Mouse (Mus musculus) inflammation-experienced regulatory T-cells, adult 6 months (primary cell): ENCODE measurements around the gene Slc24a3. TPM values are rescaled to one million over a fixed set of nuclear protein-coding genes. Genes with fewer than 3 reads are reported as not detected.

Experiments
- ATAC-seq: one replicate; pipeline ENCODE4 v1.8.0; 2017
- polyA plus RNA-seq, 3 experiments: library from polyadenylated mRNA; unstranded; fragments of 100-300 nt; shearing (Covaris generic); gene quantifications; one replicate each; pipeline ENCODE4 v1.2.1; 2017

Slc24a3 gene
- 1 to 10 TPM; 1.1 to 1.7 (median 1.2) TPM for polyA plus RNA-seq

DNA sequence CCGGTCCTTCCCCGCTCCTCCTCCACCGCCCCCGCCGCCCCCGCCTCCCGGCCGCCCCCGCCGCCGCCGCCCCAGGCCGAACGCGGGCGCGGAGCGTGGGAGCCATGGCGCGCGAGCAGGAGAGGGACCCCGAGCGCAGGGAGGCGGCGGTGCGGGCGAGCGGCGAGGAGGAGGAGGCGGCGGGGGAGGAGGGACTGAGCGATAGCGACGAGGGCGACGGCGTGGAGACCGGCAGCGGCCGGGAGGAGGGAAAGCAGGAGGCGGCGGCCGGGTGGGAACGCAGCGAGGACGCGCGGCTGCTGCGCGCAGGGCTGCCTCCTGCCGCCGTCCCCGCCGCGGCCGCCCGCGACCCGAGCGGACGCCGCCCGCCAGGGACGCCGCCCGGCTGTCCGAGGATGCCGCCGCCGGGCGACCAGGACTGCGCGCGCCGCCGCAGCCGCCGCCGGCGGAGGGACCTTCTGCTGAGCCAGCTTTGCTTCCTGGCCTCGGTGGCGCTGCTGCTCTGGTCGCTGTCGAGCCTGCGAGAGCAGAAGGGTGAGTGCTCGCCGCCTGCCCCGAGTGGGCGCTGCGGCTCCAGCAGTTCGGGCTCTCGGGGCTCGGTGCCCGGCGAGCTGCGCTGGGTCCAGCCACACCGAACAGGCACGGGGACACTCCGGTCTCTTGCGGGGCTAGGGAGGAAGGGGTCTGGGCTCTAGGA, at the start of gene Slc24a3:
TSS of gene Slc24a3 (plus strand) at position 91 of the 697 bp plus-strand sequence.
- peak; percentile 82 for ATAC-seq

- no peak for ATAC-seq
Observed at GRCm38 (mm10) chr2:145117762-145118161, 49.8 kb upstream of the Slc24a3 start.

GRCm38 (mm10) chr2:145127747-145128146, 39.8 kb upstream of the Slc24a3 start:
- ATAC-seq = no peak

DNA sequence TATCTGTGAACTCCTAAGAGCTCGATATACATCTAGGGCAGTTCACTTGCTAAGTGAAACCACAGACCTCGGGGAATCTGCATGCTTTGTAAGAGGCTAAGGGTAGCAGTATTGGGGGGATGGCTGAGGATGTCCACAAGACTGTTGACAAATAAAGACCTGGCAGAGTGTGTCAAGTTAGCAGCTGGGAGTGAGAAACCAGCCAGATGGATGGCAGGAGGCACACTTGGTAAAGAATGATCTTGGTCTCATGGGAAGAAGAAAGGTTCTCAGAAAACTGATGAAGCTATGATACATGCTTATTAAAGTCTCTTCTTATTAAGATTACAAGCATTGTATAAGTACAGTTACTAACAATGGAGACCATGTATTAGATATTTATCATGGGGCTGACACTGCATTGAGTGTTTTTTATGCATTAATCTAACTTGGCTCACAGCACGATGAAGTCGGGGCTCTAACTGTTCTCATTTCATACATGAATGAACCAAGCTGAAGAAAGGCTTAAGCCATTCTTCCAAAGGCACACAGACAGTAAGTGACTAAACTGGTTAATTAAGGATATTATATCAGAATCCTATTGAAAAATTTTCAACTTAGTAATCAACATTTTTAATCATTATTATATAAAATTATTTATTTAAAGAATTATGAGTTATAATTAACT, 30.8 kb upstream of the Slc24a3 start:
- no peak for ATAC-seq

DNA sequence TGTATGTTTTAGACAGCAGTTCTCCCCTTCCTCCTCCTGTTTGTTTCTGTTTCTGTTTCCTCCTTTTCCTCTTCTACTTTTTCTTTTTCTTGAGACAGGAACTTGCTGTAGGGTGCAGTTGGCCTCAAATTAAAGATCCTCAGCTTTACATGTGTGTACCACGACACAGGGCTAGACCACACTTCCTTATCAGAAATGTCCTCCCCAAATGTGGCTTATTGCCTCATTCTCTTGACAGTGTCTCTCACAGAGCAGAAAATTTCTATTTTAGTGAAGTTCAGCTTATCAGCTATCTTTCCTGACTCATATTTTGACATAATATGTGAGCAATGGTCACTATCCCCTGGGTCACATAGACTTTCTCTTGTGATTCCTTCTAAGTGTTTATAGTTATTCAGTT, 17.1 kb upstream of the Slc24a3 start:
- no peak for ATAC-seq

DNA sequence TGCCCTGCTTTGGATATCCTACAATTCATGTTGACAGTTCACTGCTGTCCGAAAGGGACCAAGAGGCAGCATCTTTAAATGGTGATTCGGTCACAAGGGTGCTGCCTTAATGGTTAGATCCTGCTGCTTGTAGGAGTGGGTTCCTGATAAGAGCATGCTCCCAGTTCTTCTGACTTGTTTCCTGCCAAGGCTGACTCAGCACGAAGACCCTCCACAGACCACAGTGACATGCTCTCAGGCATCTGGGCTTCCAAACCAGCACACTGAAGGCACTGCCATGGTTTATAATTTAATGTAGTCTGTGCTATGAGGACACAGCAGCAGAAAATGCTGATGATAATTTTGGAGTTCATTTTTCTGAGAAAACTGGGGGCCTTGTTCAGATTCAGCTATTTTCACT, 16.7 kb upstream of the Slc24a3 start:
- ATAC-seq = no peak

DNA sequence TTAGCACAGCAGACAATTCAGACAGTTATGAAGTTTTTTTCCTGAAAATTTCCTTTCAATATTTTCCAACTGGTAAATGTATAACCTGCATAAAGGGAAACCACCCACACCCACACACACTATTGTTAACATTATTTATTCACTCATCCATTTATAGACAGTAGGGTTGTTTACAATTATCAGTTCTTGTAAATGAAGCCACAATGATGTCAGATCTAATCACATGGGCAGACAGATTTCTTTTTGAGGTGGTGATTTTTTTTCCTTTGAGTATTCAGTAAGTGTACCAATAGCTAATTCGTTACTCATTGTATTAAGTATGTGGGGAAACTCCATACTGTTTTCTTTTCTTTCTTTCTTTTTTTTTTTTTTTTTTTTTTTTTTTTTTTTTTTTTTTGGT, 15.3 kb upstream of the Slc24a3 start:
- peak; percentile 71 for ATAC-seq

GRCm38 (mm10) chr2:145158972-145159371, 8.6 kb upstream of the Slc24a3 start:
- peak; percentile 41 for ATAC-seq

- peak; percentile 79 for ATAC-seq
Observed at GRCm38 (mm10) chr2:145161046-145161700, 6.4 kb upstream of the Slc24a3 start.

- ATAC-seq = no peak
Observed at GRCm38 (mm10) chr2:145164086-145164485, 3.5 kb upstream of the Slc24a3 start.

- no peak for ATAC-seq
Observed at GRCm38 (mm10) chr2:145164562-145164961, 3.0 kb upstream of the Slc24a3 start.

DNA sequence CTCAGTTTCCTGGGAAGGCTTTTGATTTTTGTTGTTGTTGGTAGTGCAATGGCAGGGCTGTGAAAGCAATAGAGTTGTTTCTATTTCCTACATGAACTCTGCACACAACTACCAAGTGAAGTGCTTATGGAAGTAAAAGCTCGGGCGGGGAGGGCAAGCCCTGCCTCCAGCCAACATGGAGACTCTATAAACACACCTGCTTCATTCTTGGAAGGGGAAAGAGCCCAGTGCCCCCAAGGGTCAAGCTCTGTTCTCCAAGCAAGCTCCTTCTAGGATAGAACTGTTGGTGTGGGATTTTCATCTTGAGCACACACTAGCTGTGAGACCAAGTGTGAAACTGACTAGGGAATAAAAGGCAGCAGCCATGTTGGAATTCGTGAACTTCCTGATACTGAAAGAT, 2.5 kb upstream of the Slc24a3 start:
- ATAC-seq = no peak

GRCm38 (mm10) chr2:145165854-145166253, 1.7 kb upstream of the Slc24a3 start:
- no peak for ATAC-seq

DNA sequence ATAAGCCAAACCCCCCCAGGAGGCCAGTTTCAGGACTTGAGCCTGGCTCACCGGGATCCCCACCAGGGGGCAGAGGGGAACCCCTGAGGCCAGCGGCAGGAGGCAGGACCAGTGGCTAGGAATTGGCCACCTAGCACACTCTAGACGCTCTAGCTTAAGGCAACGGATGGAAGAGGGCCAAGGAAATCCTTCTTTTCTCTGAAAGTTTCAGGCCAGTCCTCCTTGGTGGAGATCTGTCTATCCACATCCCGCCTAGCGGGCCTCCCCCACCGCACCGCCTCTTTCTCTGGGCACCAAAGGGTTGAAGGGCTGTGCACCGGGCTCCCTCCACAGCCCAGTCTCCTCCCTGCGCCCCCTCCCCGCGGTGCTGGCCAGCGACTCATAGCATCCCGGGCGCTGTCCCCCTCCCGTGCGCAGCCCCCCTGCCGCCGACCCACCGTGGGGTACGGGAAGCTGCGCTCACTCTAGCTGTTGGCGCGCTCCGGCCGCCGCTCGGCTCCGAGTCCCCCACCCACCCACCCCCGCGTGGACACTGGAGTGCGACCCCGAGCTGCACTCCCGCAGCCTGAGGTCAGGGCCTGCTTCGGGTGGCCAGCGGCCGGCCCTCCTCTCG, 397 bp upstream of the Slc24a3 start:
- ATAC-seq = peak; percentile 14

GRCm38 (mm10) chr2:145168405-145168971, 934 bp downstream of the Slc24a3 start:
- ATAC-seq = peak; percentile 9

DNA sequence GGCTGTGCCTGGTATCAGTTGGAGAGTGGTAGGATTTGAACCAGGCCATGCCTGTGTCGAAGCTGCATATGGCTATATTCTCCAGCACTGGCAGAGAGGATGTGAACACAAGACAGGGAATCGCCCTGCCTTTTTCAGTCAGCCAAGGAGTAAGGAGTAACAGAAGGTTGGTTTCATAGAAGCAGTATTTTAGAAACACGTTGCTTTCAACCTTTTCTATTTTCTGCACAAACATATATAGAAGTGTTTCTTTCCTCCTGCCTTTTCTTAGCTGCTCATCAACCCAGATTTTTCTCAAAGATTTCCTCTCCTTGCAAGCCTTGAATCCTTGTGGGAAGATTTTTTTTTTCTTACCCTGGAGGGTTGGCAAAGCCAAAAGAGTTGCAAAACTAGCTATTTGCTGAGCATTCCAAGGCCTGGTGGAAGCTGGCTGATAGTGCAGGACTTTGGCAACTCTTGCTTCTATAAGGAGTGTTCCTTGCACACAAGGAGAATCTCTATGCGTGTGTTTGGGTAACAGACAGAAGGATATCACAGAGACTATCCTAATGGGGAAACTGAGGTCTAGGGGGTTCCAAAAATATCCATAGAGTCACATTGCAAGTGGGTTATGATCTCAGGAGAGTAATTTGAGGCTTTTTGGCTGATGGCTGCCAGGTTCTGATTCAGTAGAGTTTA, 5.6 kb downstream of the Slc24a3 start:
- ATAC-seq = no peak

GRCm38 (mm10) chr2:145175036-145175435, 7.5 kb downstream of the Slc24a3 start:
- ATAC-seq = no peak

GRCm38 (mm10) chr2:145182410-145182809, 14.9 kb downstream of the Slc24a3 start:
- ATAC-seq = no peak

DNA sequence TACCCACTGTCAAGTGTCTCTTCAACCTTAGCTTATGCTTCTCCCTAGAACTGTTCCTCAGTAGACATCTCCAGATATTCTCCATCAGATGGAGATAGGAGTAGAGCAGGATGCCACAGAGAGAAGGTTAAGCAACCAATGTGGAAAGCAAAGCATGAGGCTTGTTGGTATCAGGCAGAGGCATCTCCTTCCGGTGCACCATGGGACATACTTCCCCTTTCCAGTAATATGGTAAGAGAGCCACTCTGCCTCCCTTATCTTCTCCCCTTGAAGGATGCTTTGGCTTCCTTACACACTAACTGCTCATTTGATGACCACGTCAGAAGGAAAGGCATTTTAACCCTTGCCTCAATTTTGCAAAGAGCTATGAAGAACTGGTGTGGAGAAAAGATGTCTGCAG, 21.3 kb downstream of the Slc24a3 start:
- ATAC-seq = no peak

- no peak for ATAC-seq
Observed at GRCm38 (mm10) chr2:145196043-145196442, 28.5 kb downstream of the Slc24a3 start.

DNA sequence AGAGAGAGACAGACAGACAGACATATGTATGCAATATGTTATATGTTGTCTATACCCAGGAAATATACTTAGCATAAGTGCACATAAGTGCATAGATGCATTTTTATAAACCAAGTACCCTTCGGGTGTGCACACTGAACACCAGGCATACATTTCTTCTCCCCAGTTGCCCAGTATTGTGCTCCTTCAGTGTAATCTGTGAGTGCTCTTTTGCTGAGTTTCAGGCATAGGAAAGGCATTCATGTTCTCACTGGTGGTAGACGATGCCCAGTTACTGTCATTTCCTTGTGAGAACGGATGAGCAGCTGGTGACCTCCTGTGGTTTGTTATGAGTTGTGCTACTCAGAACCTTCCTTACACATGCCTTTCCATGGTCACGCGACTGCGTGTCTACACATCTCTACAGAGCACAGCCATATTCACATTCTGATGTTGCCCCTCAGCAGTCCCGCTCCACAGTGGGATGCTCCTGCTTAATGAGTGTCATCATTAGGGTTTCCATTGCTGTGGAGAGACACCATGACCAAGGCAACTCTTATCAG, 29.0 kb downstream of the Slc24a3 start:
- peak; percentile 34 for ATAC-seq

DNA sequence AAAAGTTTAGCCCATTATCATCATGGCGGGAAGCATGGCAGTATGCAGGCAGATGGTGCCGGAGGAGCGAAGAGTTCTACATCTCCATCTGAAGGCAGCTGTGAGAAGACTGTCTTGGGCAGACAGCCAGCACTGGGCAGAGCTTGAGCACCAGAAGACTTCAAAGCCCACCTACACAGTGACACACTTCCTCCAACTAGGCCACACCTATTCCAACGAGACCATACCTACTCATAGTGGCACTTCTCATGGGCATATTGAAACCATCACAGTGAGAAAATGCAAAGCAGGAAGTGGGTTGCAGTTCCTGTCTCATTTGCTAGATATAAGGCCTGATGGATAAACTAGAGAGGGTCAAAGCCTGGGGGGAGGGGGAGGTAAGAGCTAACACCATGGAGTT, 29.5 kb downstream of the Slc24a3 start:
- peak; percentile 95 for ATAC-seq
